Mouse (Mus musculus) liver, embryonic 14.5 days (tissue): ENCODE results near the gene Susd3.

ENCODE experiments used
- CTCF ChIP-seq: IDR thresholded peaks from 2 replicates; pipeline ENCODE4 v1.5.1; 2016; ENCODE audit warnings: antibody characterized with exemption, low read depth, control low read depth
- EP300 ChIP-seq: IDR thresholded peaks from 2 replicates; pipeline ENCODE4 v1.6.1; 2016; ENCODE audit warnings: antibody characterized with exemption, low read depth

DNA sequence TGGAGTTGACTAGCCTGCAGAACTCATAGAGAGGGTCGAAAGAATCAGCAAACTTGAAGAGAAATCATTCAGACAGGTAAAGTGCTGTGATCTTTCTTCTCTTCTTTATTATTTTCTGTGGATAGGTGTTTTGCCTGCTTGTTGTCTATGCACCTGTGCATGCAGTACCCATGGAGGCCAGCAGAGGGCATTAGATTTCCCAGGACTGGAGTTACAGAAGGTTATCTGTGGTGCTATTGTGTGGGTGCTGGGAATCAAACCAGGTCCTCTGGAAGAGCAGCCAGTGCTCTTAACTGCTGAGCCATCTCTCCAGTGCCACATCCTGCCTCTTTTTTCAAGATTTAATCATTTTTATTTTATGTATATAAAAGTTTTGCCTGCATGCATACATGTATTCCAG, 42.9 kb upstream of the Susd3 start:
- TF ChIP-seq CTCF (peak; percentile 84), EP300 (no peak)
